Mouse (Mus musculus) brain, embryonic 14.5 days (tissue): ENCODE measurements around the gene Zfp62.

Experiments used
- CTCF ChIP-seq: fragments of 200-500 bp; IDR thresholded peaks from 2 replicates; pipeline ENCODE4 v1.5.1; 2012; ENCODE audit warnings: inconsistent platforms, mild to moderate bottlenecking, moderate library complexity, borderline replicate concordance; ENCODE audit not compliant: insufficient read depth, insufficient read length; ENCODE audit errors: extremely low read depth
- POLR2A ChIP-seq: fragments of 200-500 bp; IDR thresholded peaks from 2 replicates; pipeline ENCODE4 v1.6.1; 2012; ENCODE audit warnings: mild to moderate bottlenecking, inconsistent platforms, borderline replicate concordance; ENCODE audit not compliant: poor library complexity, insufficient read depth, insufficient read length, severe bottlenecking; ENCODE audit errors: extremely low read depth

- no peak for TF ChIP-seq CTCF
- TF ChIP-seq POLR2A, result no peak
These were observed 44.2 kb downstream of the Zfp62 start for GRCm38 (mm10) chr11:49247255-49247654.
